Mouse (Mus musculus) embryonic fibroblast, embryonic 13.5 days (primary cell): ENCODE measurements around the gene Slc31a2. TPM values are rescaled to one million over a fixed set of nuclear protein-coding genes. Genes with fewer than 3 reads are reported as not detected.
A peak's percentile ranks its signal among the peaks of the same experiment; 100 is the strongest.

ENCODE experiments used
- H3K27ac ChIP-seq: 2 replicates; pipeline ENCODE4 v1.5.1; 2012; ENCODE audit warnings: low read length, control low read depth, inconsistent platforms; ENCODE audit not compliant: insufficient read depth
- H3K4me1 ChIP-seq: 2 replicates; pipeline ENCODE4 v1.6.1; 2011; ENCODE audit warnings: low read length; ENCODE audit not compliant: control insufficient read depth, insufficient read depth
- H3K4me3 ChIP-seq: 2 replicates; pipeline ENCODE4 v1.5.1; 2011; ENCODE audit warnings: mild to moderate bottlenecking, control low read depth, low read length; ENCODE audit not compliant: insufficient read depth
- CTCF ChIP-seq: IDR thresholded peaks from 2 replicates; pipeline ENCODE4 v1.5.1; 2011; ENCODE audit warnings: mild to moderate bottlenecking, control low read depth, low read length, moderate library complexity, borderline replicate concordance; ENCODE audit not compliant: insufficient read depth
- POLR2A ChIP-seq: IDR thresholded peaks from 2 replicates; pipeline ENCODE4 v1.6.1; 2011; ENCODE audit warnings: low read depth, mild to moderate bottlenecking, control low read depth, low read length, moderate library complexity
- polyA plus RNA-seq: library from polyadenylated mRNA; stranded (reverse); fragments of >200 nt; gene quantifications from 2 replicates; pipeline ENCODE4 v1.2.4, GENCODE M21; 2011; ENCODE audit warnings: low read depth; ENCODE audit not compliant: missing spikeins, insufficient read length

The Slc31a2 gene
- 10.4 and 13.9 TPM in 2 replicates for polyA plus RNA-seq

DNA sequence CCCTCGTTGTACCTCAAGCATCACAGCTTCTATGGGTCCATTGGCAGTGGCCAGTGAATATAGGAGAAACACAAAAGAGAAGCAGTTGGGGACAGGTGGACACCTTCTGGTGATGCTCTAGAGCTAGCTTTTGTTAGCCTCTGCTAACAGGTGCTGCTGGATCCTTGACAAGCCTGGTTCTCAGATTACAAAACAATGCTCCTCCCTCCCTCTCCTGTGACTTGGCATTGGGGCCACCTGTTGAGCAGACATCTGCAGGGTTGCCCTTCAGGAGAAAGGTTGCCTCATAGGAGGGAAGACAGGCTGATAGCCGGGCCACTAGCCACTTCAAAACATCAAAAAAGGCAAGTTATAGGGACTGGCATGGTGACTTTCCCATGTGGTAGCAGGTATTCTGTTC lies at the start of gene Slc31a2:
TSS of gene Slc31a2 (plus strand) at position 287 of the 400 bp plus-strand sequence.
- no peak for TF ChIP-seq POLR2A
- TF ChIP-seq CTCF = no peak
- Histone ChIP-seq H3K4me1 (no peaks in the 10 kb centered on the region), H3K4me3 (no peak within 1 kb of the TSS), H3K27ac (no peak within 1 kb of the TSS)

DNA sequence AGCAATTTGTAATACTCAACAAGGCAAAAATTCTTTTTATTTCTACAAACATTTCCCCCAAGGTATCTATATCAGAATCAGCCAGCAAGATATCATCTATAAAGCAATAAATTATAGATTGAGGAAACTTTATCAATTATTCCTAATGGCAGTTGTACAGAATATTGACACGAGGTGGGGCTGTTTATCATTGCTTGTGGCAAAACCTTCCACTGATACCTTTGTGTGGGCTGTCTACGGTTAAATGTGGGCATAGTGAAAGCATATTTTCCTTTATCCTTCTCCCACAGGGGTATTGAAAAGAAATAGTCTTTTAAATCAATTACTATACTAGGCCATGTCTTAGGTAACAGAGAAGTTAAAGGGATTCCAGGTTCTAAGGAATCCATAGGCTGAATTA lies 48.9 kb upstream of the Slc31a2 start:
- Histone ChIP-seq H3K27ac (no peak overlapping the region), H3K4me3 (no peak overlapping the region), H3K4me1 (no peaks in the 10 kb centered on the region; the same call in 1 of the 2 replicates)
- TF ChIP-seq POLR2A (no peak), CTCF (no peak)

DNA sequence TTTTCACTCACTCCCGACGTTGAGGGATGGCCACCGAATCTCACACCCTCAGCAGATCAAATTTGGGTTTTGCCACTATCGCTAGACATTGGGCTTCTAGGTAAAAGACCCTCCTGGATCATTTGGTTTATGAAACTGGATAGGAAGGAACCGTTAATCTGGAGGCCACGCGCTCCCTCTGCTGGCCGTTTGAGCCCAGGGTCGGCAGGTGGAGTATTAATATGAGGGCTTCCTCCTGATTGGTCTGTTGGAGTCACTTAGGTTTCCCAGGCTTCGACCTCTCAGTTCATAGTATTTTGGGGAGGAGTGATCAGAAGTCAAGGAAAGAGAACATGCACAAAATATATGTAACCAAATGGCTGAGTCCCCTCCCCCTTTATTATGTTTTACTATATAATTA lies 34.0 kb upstream of the Slc31a2 start:
- no peaks in the 10 kb centered on the region for H3K4me1 ChIP-seq
- H3K27ac ChIP-seq = no peak overlapping the region
- H3K4me3 ChIP-seq = no peak overlapping the region
- TF ChIP-seq CTCF = peak; percentile 61
- TF ChIP-seq POLR2A = no peak

DNA sequence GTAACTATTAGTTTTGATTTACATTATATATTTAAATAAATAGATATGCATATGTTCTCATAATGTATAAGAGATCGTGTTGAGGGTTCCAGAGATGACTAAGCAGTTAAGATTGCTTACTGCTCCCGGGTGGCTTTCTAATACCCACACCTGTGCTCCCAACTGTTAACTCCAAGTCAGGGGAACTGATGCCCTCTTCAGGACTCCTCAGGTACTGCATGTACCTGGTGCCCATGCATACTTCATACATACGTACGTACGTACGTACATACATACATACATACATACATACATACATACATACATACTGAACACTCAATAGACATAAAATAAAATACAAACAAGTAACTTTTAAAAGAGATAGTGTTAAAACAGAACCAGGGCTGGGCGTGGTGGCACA lies 32.9 kb upstream of the Slc31a2 start:
- Histone ChIP-seq H3K4me1 (no peaks in the 10 kb centered on the region), H3K27ac (no peak overlapping the region), H3K4me3 (no peak overlapping the region)
- no peak for TF ChIP-seq CTCF
- no peak for TF ChIP-seq POLR2A

DNA sequence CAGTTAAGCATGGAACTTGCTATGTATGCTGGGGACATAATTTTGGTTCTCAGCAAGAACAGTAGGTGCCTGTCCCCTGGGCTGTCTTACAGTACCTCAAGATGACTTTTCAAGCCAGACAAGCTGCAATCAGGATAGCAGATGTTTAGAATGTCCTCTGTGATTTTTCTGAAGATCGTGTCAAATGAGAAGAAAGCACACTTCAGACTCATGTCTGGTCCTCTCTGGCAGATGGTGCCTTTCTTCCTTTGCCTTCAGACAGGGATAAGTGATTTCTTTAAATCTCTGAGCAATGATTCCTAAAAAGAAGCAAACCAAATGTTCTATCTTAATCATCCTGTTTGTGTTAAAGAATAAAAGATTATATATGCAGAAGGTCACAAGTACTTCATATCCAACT lies 32.2 kb upstream of the Slc31a2 start:
- no peak overlapping the region for H3K4me3 ChIP-seq
- no peak for TF ChIP-seq CTCF
- TF ChIP-seq POLR2A = no peak

DNA sequence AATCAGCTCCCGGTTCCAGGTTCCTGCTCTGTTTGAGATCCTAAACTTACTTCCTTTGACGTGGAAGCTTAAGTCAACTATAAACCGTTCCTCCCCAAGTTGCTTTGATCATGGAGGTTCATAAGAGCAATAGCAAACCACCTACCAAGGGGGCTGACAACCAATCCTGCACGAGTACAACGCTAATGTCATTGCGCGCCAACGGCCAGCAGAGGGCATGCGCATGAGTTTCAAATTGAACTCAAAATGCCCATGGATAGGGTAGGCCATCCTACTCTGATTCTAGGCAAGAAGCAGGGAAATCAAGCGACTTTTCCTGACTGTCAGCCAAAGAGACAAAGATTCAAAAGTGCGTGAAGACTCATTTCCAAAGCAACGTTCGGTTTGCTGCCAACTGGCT lies 31.6 kb upstream of the Slc31a2 start, which contains the start of gene Zfp37:
TSS of gene Zfp37 (minus strand) at position 279 of the 400 bp plus-strand sequence.
- Histone ChIP-seq H3K4me1 (no peaks in the 10 kb centered on the region), H3K4me3 (no peak within 1 kb of the TSS), H3K27ac (no peak within 1 kb of the TSS)
- TF ChIP-seq CTCF = 0 out of 2 replicates have a peak, but pooled peaks have one; percentile 32
- no peak for TF ChIP-seq POLR2A

More for the DNA sequence above, 32.2 kb upstream of the Slc31a2 start:
- no peaks in the 10 kb centered on the region for H3K4me1 ChIP-seq
- H3K27ac ChIP-seq = no peak overlapping the region

DNA sequence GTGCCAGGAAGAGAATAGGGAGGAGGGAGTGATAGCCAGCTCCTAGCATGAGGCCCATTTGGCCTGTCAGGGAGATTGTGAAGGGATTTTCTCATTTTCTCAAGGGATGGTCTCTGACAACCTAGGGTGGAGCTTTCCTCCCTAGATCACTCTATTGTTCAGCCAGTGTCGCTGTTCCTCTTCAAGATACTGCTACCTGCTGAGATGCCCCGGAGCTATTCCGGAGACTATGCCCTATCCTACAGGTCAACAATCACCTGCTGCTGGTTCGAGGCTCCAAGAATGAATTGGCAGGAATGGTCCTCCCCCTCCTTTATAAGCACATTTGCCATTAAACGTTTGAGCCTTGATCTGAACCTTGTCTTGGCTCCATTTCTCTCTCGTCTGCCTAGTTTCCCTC lies 21.8 kb upstream of the Slc31a2 start:
- no peaks in the 10 kb centered on the region for H3K4me1 ChIP-seq
- no peak overlapping the region for H3K4me3 ChIP-seq
- no peak overlapping the region for H3K27ac ChIP-seq
- TF ChIP-seq POLR2A (no peak), CTCF (no peak)

DNA sequence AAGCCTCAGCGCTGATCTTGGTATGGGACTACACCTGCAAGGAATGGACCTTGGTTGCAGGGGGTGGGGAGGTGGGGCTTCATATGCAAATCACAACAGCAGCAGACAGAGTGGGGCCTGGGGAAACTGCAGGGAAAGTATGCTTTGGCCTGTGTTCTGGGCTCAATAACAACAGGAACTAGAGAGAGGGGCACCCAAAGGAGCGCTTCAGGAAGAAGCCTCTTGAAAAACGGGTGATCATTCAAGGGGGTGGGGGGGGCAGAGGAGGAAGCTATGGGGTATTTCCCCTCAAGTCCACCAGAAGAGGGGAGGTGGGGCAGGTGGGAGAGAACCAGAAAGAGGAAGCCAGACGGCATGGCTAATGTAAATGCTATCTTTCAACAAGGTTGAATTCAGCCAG lies 14.0 kb upstream of the Slc31a2 start:
- Histone ChIP-seq H3K4me3 (no peak overlapping the region), H3K4me1 (no peaks in the 10 kb centered on the region), H3K27ac (no peak overlapping the region)
- TF ChIP-seq CTCF (no peak), POLR2A (no peak)

DNA sequence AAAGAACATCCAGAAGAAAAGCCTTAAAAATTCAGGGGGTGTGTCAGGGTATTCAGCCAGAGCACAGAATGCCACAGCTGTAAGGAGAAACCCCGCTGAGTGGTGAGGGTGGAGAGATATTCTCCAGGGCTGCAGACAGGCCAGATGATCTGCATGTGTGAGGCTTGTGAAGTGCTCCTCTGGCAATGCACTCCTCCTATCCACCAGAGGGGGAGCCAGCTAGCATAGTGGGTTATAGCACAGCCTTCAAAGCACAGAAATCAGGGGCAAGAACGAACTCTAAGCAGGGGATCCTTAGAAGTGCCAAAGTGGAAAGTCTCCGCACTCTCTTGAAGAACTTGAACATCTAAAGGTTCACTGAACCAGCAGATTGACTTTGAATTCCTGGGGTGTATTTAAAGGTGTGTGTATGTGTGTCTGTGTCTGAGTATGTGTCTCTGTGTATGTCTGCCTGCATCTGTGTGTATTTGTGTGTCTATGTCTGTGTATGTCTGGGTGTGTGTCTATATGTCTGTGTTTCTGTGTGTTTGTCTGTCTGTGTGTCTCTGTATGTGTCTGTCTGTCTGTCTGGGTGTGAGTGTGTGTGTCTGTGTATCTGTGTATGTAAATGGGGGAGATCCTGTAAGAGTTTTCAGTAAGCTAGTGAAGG lies 11.3 kb upstream of the Slc31a2 start:
- Histone ChIP-seq H3K4me3 (no peak overlapping the region), H3K27ac (no peak overlapping the region), H3K4me1 (no peaks in the 10 kb centered on the region)
- peak; percentile 15; the same call in 1 of the 2 replicates for TF ChIP-seq CTCF
- no peak for TF ChIP-seq POLR2A

DNA sequence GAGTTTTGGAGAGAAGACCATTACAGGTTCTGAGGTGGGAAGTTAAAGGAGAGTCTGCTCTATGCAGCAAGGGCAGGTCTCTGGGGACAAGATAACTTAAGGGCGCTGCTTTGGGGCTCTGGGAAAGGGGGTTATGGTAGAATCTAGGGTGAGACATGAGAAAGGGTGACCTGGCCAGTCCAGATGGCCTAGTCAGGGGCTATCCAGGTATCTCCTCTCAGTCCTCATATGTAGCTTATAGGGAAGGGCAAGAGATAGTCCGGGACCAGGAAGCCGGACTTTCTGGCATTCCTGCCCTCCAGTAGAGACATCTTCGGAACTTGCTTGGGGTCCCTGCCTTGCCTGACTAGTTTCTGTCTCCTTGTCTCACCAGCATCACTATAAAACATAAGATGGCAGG lies 10.6 kb upstream of the Slc31a2 start:
- no peak for TF ChIP-seq CTCF
- TF ChIP-seq POLR2A = no peak
- Histone ChIP-seq H3K27ac (no peak overlapping the region), H3K4me1 (no peaks in the 10 kb centered on the region), H3K4me3 (no peak overlapping the region)

DNA sequence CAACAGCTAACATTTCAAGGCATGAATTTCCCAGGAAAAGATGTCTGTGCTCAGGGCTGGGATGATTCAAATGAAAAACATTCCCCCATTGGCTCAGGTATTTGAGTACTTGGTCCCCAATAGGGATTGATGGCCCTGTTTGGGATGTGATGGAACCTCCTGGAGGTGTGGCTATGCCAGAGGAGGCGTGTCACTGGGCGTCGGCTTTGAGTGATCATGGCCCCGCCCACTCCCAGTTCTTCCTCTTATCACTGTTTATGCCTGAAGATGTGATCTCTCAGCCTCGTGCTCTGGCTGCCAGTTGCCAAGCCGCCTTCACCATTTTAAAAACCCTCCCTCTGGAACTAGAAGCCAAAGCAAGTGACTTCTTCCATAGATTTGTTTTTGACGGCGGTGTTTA lies 7.8 kb upstream of the Slc31a2 start:
- TF ChIP-seq CTCF (no peak), POLR2A (no peak)
- H3K4me1 ChIP-seq = no peaks in the 10 kb centered on the region
- H3K4me3 ChIP-seq = no peak overlapping the region
- no peak overlapping the region for H3K27ac ChIP-seq
